Mouse (Mus musculus): Measurements from ENCODE around the gene Cadps. TPM values are rescaled to one million over a fixed set of nuclear protein-coding genes. Genes with fewer than 3 reads are reported as not detected.

Gene Cadps
- polyA plus RNA-seq, 1 experiment from 2014 or later = 63.4 TPM

DNA sequence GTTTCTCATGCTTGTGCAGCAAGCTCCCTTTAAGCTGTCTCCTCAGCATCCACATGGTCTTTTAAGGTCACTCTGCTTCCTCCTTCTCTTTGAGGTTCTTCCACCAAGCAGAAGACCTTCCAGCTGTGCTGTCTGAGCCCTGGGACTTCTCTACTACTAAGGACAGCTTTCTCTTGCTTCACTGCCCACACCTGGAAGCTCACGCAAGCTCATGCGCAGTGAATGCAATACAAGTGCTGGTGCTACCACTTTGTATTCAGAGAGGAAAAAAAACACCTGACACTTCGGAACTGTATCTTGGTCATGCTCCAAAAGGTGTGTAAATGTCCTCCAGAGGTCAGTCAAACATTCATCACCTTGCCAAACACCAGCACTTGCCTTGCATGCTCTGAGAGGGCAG lies 115.5 kb downstream of the Cadps start:
- Histone ChIP-seq H3K4me3 (replicated peaks; ENCODE audit: low read length) (no peak overlapping the region), H3K27me3 (ENCODE audit: control insufficient read depth, insufficient read depth, low read length) (no peaks in the 10 kb centered on the region), H3K27ac (no peak overlapping the region), H3K4me1 (replicated peaks; ENCODE audit: control insufficient read depth, insufficient read depth, low read length) (no peaks in the 10 kb centered on the region), H3K9ac (no peak overlapping the region), H3K4me2 (replicated peaks) (no peak overlapping the region), H3K9me3 (ENCODE audit: control insufficient read depth, low read length) (no peaks in the 10 kb centered on the region), H3K36me3 (replicated peaks; ENCODE audit: control insufficient read depth, insufficient read depth) (peaks cover 13% of the 10 kb centered on the region)
- DNase-seq (ENCODE audit: low spot score) (no peak), ATAC-seq (ENCODE audit: low FRiP score) (no peak)
- WGBS = 89% methylated on average over 3 of the region's 3 CpGs

DNA sequence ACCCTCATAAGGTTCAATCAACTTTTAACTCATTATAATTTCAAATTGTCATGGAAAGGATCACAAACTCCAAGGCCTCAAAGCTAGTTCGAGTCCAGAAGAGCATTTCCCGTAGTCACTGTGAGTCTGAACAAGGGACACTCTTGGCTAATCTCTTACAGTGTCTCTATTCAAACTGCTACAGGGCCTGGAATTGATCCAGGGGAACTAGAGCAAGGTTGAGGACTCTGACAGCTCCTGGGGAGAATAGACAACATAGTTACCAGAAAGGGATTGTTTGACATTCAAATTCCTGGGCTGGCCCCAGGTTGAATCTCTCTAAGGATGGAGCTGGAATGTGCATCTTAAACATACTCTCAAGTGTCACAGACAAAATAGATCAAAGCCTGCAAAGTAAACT lies 118.4 kb downstream of the Cadps start:
- DNase-seq (ENCODE audit: low spot score) = no peak
- H3K9me3 ChIP-seq (ENCODE audit: control insufficient read depth, low read length) = no peaks in the 10 kb centered on the region
- no peak for ATAC-seq (ENCODE audit: low FRiP score)
- H3K36me3 ChIP-seq (replicated peaks; ENCODE audit: control insufficient read depth, insufficient read depth) = peaks cover 13% of the 10 kb centered on the region
- no peak overlapping the region for H3K4me3 ChIP-seq (replicated peaks; ENCODE audit: low read length)
- no peak overlapping the region for H3K27ac ChIP-seq
- no peaks in the 10 kb centered on the region for H3K27me3 ChIP-seq (ENCODE audit: control insufficient read depth, insufficient read depth, low read length)
- WGBS = 62% methylated on average over 2 of the region's 2 CpGs
- H3K4me2 ChIP-seq (replicated peaks) = no peak overlapping the region
- H3K4me1 ChIP-seq (replicated peaks; ENCODE audit: control insufficient read depth, insufficient read depth, low read length) = no peaks in the 10 kb centered on the region
- no peak overlapping the region for H3K9ac ChIP-seq

- H3K4me2 ChIP-seq (replicated peaks) = no peak overlapping the region
- DNase-seq (ENCODE audit: low spot score) (no peak), ATAC-seq (ENCODE audit: low FRiP score) (no peak)
- no peaks in the 10 kb centered on the region for H3K27me3 ChIP-seq (ENCODE audit: control insufficient read depth, insufficient read depth, low read length)
- H3K9ac ChIP-seq = no peak overlapping the region
- H3K36me3 ChIP-seq (replicated peaks; ENCODE audit: control insufficient read depth, insufficient read depth) = no peaks in the 10 kb centered on the region
- no peak overlapping the region for H3K4me3 ChIP-seq (replicated peaks; ENCODE audit: low read length)
- no peaks in the 10 kb centered on the region for H3K9me3 ChIP-seq (ENCODE audit: control insufficient read depth, low read length)
- H3K27ac ChIP-seq = no peak overlapping the region
- WGBS = 47% methylated on average over 1 of the region's 1 CpGs
- peaks cover 8% of the 10 kb centered on the region; the same call in 1 of the 2 replicates for H3K4me1 ChIP-seq (replicated peaks; ENCODE audit: control insufficient read depth, insufficient read depth, low read length)
These were observed 132.7 kb downstream of the Cadps start for GRCm38 (mm10) chr14:12690201-12690600.

- H3K36me3 ChIP-seq (replicated peaks; ENCODE audit: control insufficient read depth, insufficient read depth) = no peaks in the 10 kb centered on the region
- H3K27me3 ChIP-seq (ENCODE audit: control insufficient read depth, insufficient read depth, low read length) = no peaks in the 10 kb centered on the region
- H3K9me3 ChIP-seq (ENCODE audit: control insufficient read depth, low read length) = no peaks in the 10 kb centered on the region
- no peak overlapping the region for H3K4me3 ChIP-seq (replicated peaks; ENCODE audit: low read length)
- peaks cover 19% of the 10 kb centered on the region for H3K4me1 ChIP-seq (replicated peaks; ENCODE audit: control insufficient read depth, insufficient read depth, low read length)
- ATAC-seq (ENCODE audit: low FRiP score) (peak; percentile 25; the same call in 1 of the 2 replicates), DNase-seq (ENCODE audit: low spot score) (no peak)
- H3K4me2 ChIP-seq (replicated peaks) = no peak overlapping the region
- no peak overlapping the region for H3K9ac ChIP-seq
- 62% methylated on average over 3 of the region's 3 CpGs for WGBS
- H3K27ac ChIP-seq = no peak overlapping the region; the same call in 1 of the 2 replicates
These were observed 137.9 kb downstream of the Cadps start for GRCm38 (mm10) chr14:12685015-12685414.

GRCm38 (mm10) chr14:12680819-12681638 lies 141.8 kb downstream of the Cadps start:
- Histone ChIP-seq H3K27me3 (ENCODE audit: control insufficient read depth, insufficient read depth, low read length) (no peaks in the 10 kb centered on the region), H3K9ac (no peak overlapping the region), H3K4me1 (replicated peaks; ENCODE audit: control insufficient read depth, insufficient read depth, low read length) (peaks cover 18% of the 10 kb centered on the region), H3K9me3 (ENCODE audit: control insufficient read depth, low read length) (no peaks in the 10 kb centered on the region), H3K4me3 (replicated peaks; ENCODE audit: low read length) (no peak overlapping the region), H3K27ac (peak overlapping the region; percentile 79), H3K36me3 (replicated peaks; ENCODE audit: control insufficient read depth, insufficient read depth) (peaks cover 5% of the 10 kb centered on the region; the same call in 1 of the 2 replicates), H3K4me2 (replicated peaks) (no peak overlapping the region)
- DNase-seq (ENCODE audit: low spot score) (no peak), ATAC-seq (ENCODE audit: low FRiP score) (peak; percentile 64)
- 50% methylated on average over 3 of the region's 3 CpGs for WGBS

- Histone ChIP-seq H3K4me3 (replicated peaks; ENCODE audit: low read length) (no peak overlapping the region), H3K9me3 (ENCODE audit: control insufficient read depth, low read length) (no peaks in the 10 kb centered on the region), H3K9ac (no peak overlapping the region), H3K36me3 (replicated peaks; ENCODE audit: control insufficient read depth, insufficient read depth) (no peaks in the 10 kb centered on the region), H3K4me2 (replicated peaks) (no peak overlapping the region), H3K27ac (no peak overlapping the region), H3K27me3 (ENCODE audit: control insufficient read depth, insufficient read depth, low read length) (no peaks in the 10 kb centered on the region), H3K4me1 (replicated peaks; ENCODE audit: control insufficient read depth, insufficient read depth, low read length) (no peaks in the 10 kb centered on the region)
- DNase-seq (ENCODE audit: low spot score) (no peak), ATAC-seq (ENCODE audit: low FRiP score) (no peak)
- 69% methylated on average over 2 of the region's 2 CpGs for WGBS
These were observed 161.4 kb downstream of the Cadps start for GRCm38 (mm10) chr14:12661430-12661829.

- WGBS = 81% methylated on average over 4 of the region's 4 CpGs
- Histone ChIP-seq H3K27ac (no peak overlapping the region), H3K4me1 (replicated peaks; ENCODE audit: control insufficient read depth, insufficient read depth, low read length) (no peaks in the 10 kb centered on the region), H3K4me2 (replicated peaks) (no peak overlapping the region), H3K4me3 (replicated peaks; ENCODE audit: low read length) (no peak overlapping the region), H3K9me3 (ENCODE audit: control insufficient read depth, low read length) (no peaks in the 10 kb centered on the region), H3K27me3 (ENCODE audit: control insufficient read depth, insufficient read depth, low read length) (no peaks in the 10 kb centered on the region), H3K36me3 (replicated peaks; ENCODE audit: control insufficient read depth, insufficient read depth) (no peaks in the 10 kb centered on the region), H3K9ac (no peak overlapping the region)
- DNase-seq (ENCODE audit: low spot score) = no peak
- no peak for ATAC-seq (ENCODE audit: low FRiP score)
These were observed 165.5 kb downstream of the Cadps start for GRCm38 (mm10) chr14:12657351-12657750.

DNA sequence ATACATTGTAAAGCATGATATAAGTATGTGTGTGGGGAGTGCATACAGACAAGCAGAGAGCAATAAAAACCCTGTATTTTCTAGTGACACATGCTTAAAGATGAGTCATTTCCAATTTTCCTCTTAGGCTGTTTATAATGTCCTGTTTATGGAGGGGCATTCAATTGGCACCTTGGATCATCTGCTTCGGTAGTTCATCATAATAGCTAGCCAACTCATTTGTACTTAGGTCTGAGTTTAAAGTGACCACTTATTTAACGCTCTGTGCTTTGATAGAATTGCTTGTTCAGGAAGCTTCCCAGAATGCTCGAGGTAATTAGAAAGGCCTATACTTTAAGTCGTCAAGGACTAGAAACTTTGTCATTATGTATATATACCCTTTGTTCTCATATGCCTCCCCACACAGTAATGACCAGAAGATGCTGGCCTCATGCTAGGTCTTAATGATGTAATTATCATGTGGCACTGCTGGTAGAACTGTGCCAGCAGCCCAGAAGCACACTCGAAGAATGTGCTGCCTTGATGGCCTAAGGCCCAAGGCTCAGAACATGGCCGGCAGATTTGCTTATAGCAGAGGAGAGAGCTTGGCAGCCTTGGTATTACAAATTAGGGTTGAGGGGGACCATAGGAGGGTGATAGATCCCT lies 179.9 kb downstream of the Cadps start:
- Histone ChIP-seq H3K27me3 (ENCODE audit: control insufficient read depth, insufficient read depth, low read length) (no peaks in the 10 kb centered on the region), H3K4me1 (replicated peaks; ENCODE audit: control insufficient read depth, insufficient read depth, low read length) (0 out of 2 replicates have a peak, but pooled peaks cover 4% of the 10 kb centered on the region), H3K27ac (no peak overlapping the region), H3K9ac (no peak overlapping the region), H3K9me3 (ENCODE audit: control insufficient read depth, low read length) (no peaks in the 10 kb centered on the region), H3K4me2 (replicated peaks) (no peak overlapping the region), H3K4me3 (replicated peaks; ENCODE audit: low read length) (no peak overlapping the region), H3K36me3 (replicated peaks; ENCODE audit: control insufficient read depth, insufficient read depth) (no peaks in the 10 kb centered on the region)
- ATAC-seq (ENCODE audit: low FRiP score) = 0 out of 2 replicates have a peak, but pooled peaks have one; percentile 26
- 77% methylated on average over 6 of the region's 6 CpGs for WGBS
- no peak for DNase-seq (ENCODE audit: low spot score)

GRCm38 (mm10) chr14:12638762-12639161 lies 184.1 kb downstream of the Cadps start:
- Histone ChIP-seq H3K27ac (no peak overlapping the region), H3K9ac (no peak overlapping the region), H3K4me3 (replicated peaks; ENCODE audit: low read length) (no peak overlapping the region), H3K36me3 (replicated peaks; ENCODE audit: control insufficient read depth, insufficient read depth) (no peaks in the 10 kb centered on the region), H3K4me2 (replicated peaks) (no peak overlapping the region), H3K27me3 (ENCODE audit: control insufficient read depth, insufficient read depth, low read length) (no peaks in the 10 kb centered on the region), H3K9me3 (ENCODE audit: control insufficient read depth, low read length) (no peaks in the 10 kb centered on the region), H3K4me1 (replicated peaks; ENCODE audit: control insufficient read depth, insufficient read depth, low read length) (no peaks in the 10 kb centered on the region; the same call in 1 of the 2 replicates)
- 74% methylated on average over 2 of the region's 2 CpGs for WGBS
- ATAC-seq (ENCODE audit: low FRiP score) (no peak), DNase-seq (ENCODE audit: low spot score) (no peak)

Data from hindbrain, embryonic 14.5 days (tissue).